Mouse (Mus musculus) cortical plate, adult 2 months (tissue): ENCODE data around the gene Mtfmt.

Experiments used
- CTCF ChIP-seq: fragments of 200-500 bp; IDR thresholded peaks from 2 replicates; pipeline ENCODE4 v1.5.1; 2011; ENCODE audit warnings: mild to moderate bottlenecking, control low read depth, low read length; ENCODE audit not compliant: insufficient read depth; ENCODE audit errors: extremely low read depth
- POLR2A ChIP-seq: fragments of 200-500 bp; IDR thresholded peaks from 2 replicates; pipeline ENCODE4 v1.6.1; 2011; ENCODE audit warnings: mild to moderate bottlenecking, low read length, control low read depth; ENCODE audit not compliant: insufficient read depth; ENCODE audit errors: extremely low read depth

GRCm38 (mm10) chr9:65491476-65491875, 55.9 kb downstream of the Mtfmt start:
- TF ChIP-seq CTCF (no peak), POLR2A (no peak)
